Mouse (Mus musculus) CH12.LX (cell line): ENCODE results near the gene Tktl2. TPM values are rescaled to one million over a fixed set of nuclear protein-coding genes. Genes with fewer than 3 reads are reported as not detected.

ENCODE experiments used
- DNase-seq: peaks from one replicate; pipeline ENCODE4 v3.0.0-alpha.2; 2013; ENCODE audit errors: extremely low read depth
- H3K27ac ChIP-seq: 2 replicates; pipeline ENCODE4 v1.5.1; 2012; ENCODE audit warnings: low read depth, mild to moderate bottlenecking, control low read depth, moderate library complexity; ENCODE audit not compliant: insufficient read depth
- H3K27me3 ChIP-seq: replicated peaks from 2 replicates; pipeline ENCODE3; 2012; ENCODE audit warnings: inconsistent platforms
- H3K36me3 ChIP-seq, 2 experiments: replicated peaks in 1 of 2; 2 replicates each; pipeline versions ENCODE3 to v1.6.1; 2012; ENCODE audit warnings: inconsistent platforms in 1 of 2, low read length in 1 of 2, mild to moderate bottlenecking in 1 of 2, mixed read lengths in 1 of 2, moderate library complexity in 1 of 2; ENCODE audit not compliant: control insufficient read depth in 1 of 2, insufficient read depth in 1 of 2
- H3K4me1 ChIP-seq, 2 experiments: 2 replicates each; pipeline ENCODE4 v1.6.1; 2012; ENCODE audit warnings: inconsistent platforms in 1 of 2, moderate library complexity in 1 of 2; ENCODE audit not compliant: insufficient read depth in 2 of 2, control insufficient read depth in 1 of 2
- H3K4me2 ChIP-seq: 2 replicates; pipeline ENCODE4 v1.6.1; 2012; ENCODE audit warnings: low read depth, mild to moderate bottlenecking, control low read depth; ENCODE audit not compliant: poor library complexity, insufficient read depth, severe bottlenecking
- H3K4me3 ChIP-seq, 3 experiments: fragments of 150-350 bp in 1 of 3; sonication (generic) in 1 of 3; replicated peaks in 1 of 3; 2 replicates each; pipeline versions ENCODE3 to v1.5.1; 2011 to 2012; ENCODE audit warnings: low read depth in 2 of 3, low read length in 2 of 3, mild to moderate bottlenecking in 2 of 3, moderate library complexity in 2 of 3, control low read depth in 1 of 3, improper control_type of control experiment in 1 of 3, inconsistent platforms in 1 of 3, mixed read lengths in 1 of 3; ENCODE audit not compliant: poor library complexity in 1 of 3
- H3K79me2 ChIP-seq: replicated peaks from 2 replicates; pipeline ENCODE4 v1.6.1; 2012; ENCODE audit warnings: mild to moderate bottlenecking, moderate library complexity; ENCODE audit not compliant: control insufficient read depth, poor library complexity, insufficient read depth, severe bottlenecking; ENCODE audit errors: extremely low read depth
- H3K9ac ChIP-seq: 2 replicates; pipeline ENCODE4 v1.6.1; 2012; ENCODE audit warnings: low read depth, mild to moderate bottlenecking, control low read depth, moderate library complexity; ENCODE audit not compliant: insufficient read depth
- H3K9me3 ChIP-seq: replicated peaks from 2 replicates; pipeline ENCODE3; 2012; ENCODE audit warnings: low read length, inconsistent platforms, mixed read lengths
- BHLHE40 ChIP-seq: IDR thresholded peaks from 2 replicates; pipeline ENCODE4 v1.6.1; 2011; ENCODE audit warnings: mild to moderate bottlenecking, low read depth, low read length, improper control_type of control experiment
- CHD1 ChIP-seq: IDR thresholded peaks from 2 replicates; pipeline ENCODE4 v1.6.1; 2012; ENCODE audit warnings: low read depth, low read length, improper control_type of control experiment, inconsistent platforms
- CHD2 ChIP-seq: IDR thresholded peaks from 2 replicates; pipeline ENCODE4 v1.6.1; 2011; ENCODE audit warnings: low read length, improper control_type of control experiment
- E2F4 ChIP-seq: IDR thresholded peaks from 2 replicates; pipeline ENCODE4 v1.6.1; 2011; ENCODE audit warnings: low read depth, low read length, improper control_type of control experiment; ENCODE audit not compliant: insufficient replicate concordance
- ELF1 ChIP-seq: IDR thresholded peaks from 2 replicates; pipeline ENCODE4 v1.6.1; 2014; ENCODE audit warnings: low read depth, mild to moderate bottlenecking, inconsistent platforms, low read length, improper control_type of control experiment
- ETS1 ChIP-seq: conservative IDR thresholded peaks from 2 replicates; pipeline ENCODE4 v1.6.1; 2012; ENCODE audit warnings: low read depth, mild to moderate bottlenecking, inconsistent platforms, low read length, improper control_type of control experiment, moderate library complexity
- GABPA ChIP-seq: IDR thresholded peaks from 2 replicates; pipeline ENCODE4 v1.6.1; 2012; ENCODE audit warnings: low read depth, low read length, improper control_type of control experiment, inconsistent platforms; ENCODE audit not compliant: insufficient replicate concordance
- HCFC1 ChIP-seq: IDR thresholded peaks from 2 replicates; pipeline ENCODE4 v1.6.1; 2012; ENCODE audit warnings: low read depth, mild to moderate bottlenecking, inconsistent platforms, low read length, improper control_type of control experiment
- IRF4 ChIP-seq: IDR thresholded peaks from 2 replicates; pipeline ENCODE4 v1.6.1; 2014; ENCODE audit warnings: low read depth, mild to moderate bottlenecking, inconsistent platforms, low read length, improper control_type of control experiment
- JUND ChIP-seq: conservative IDR thresholded peaks from 2 replicates; pipeline ENCODE4 v1.6.1; 2011; ENCODE audit warnings: low read depth, low read length, improper control_type of control experiment
- KAT2A ChIP-seq: IDR thresholded peaks from 2 replicates; pipeline ENCODE4 v1.6.1; 2012; ENCODE audit warnings: low read length, improper control_type of control experiment, inconsistent platforms; ENCODE audit not compliant: insufficient replicate concordance
- MAFK ChIP-seq: IDR thresholded peaks from 2 replicates; pipeline ENCODE4 v1.6.1; 2011; ENCODE audit warnings: low read length, improper control_type of control experiment; ENCODE audit not compliant: insufficient replicate concordance
- MAX ChIP-seq: IDR thresholded peaks from 2 replicates; pipeline ENCODE4 v1.6.1; 2011; ENCODE audit warnings: low read length, improper control_type of control experiment
- MAZ ChIP-seq: IDR thresholded peaks from 2 replicates; pipeline ENCODE4 v1.6.1; 2012; ENCODE audit warnings: low read depth, mild to moderate bottlenecking, inconsistent platforms, low read length, improper control_type of control experiment, moderate library complexity
- MEF2A ChIP-seq: IDR thresholded peaks from 2 replicates; pipeline ENCODE4 v1.6.1; 2014; ENCODE audit warnings: low read depth, mild to moderate bottlenecking, inconsistent platforms, low read length, improper control_type of control experiment, borderline replicate concordance
- MXI1 ChIP-seq: IDR thresholded peaks from 2 replicates; pipeline ENCODE4 v1.6.1; 2011; ENCODE audit warnings: mild to moderate bottlenecking, low read depth, low read length, improper control_type of control experiment
- MYC ChIP-seq: IDR thresholded peaks from 2 replicates; pipeline ENCODE4 v1.6.1; 2011; ENCODE audit warnings: low read depth, mild to moderate bottlenecking, improper control_type of control experiment, low read length
- NELFE ChIP-seq: IDR thresholded peaks from 2 replicates; pipeline ENCODE4 v1.6.1; 2011; ENCODE audit warnings: low read depth, low read length, improper control_type of control experiment
- NRF1 ChIP-seq: IDR thresholded peaks from 2 replicates; pipeline ENCODE4 v1.6.1; 2014; ENCODE audit warnings: low read depth, mild to moderate bottlenecking, inconsistent platforms, low read length, improper control_type of control experiment, moderate library complexity
- PAX5 ChIP-seq: IDR thresholded peaks from 2 replicates; pipeline ENCODE4 v1.6.1; 2012; ENCODE audit warnings: low read length, inconsistent platforms, mixed read lengths
- POLR2A ChIP-seq: IDR thresholded peaks from 2 replicates; pipeline ENCODE4 v1.6.1; 2011; ENCODE audit warnings: low read depth, mild to moderate bottlenecking, improper control_type of control experiment, low read length
- POLR2AphosphoS2 ChIP-seq: IDR thresholded peaks from 2 replicates; pipeline ENCODE4 v1.6.1; 2011; ENCODE audit warnings: low read depth, low read length, improper control_type of control experiment
- RCOR1 ChIP-seq: conservative IDR thresholded peaks from 2 replicates; pipeline ENCODE4 v1.6.1; 2012; ENCODE audit warnings: low read depth, mild to moderate bottlenecking, inconsistent platforms, low read length, improper control_type of control experiment
- SIN3A ChIP-seq: IDR thresholded peaks from 2 replicates; pipeline ENCODE4 v1.6.1; 2012; ENCODE audit warnings: low read length, improper control_type of control experiment, inconsistent platforms
- SMC3 ChIP-seq: IDR thresholded peaks from 2 replicates; pipeline ENCODE4 v1.6.1; 2011; ENCODE audit warnings: low read depth, low read length, improper control_type of control experiment
- TBP ChIP-seq: conservative IDR thresholded peaks from 2 replicates; pipeline ENCODE4 v1.6.1; 2011; ENCODE audit warnings: low read depth, low read length, improper control_type of control experiment
- TCF12 ChIP-seq: IDR thresholded peaks from 2 replicates; pipeline ENCODE4 v1.6.1; 2014; ENCODE audit warnings: low read depth, mild to moderate bottlenecking, inconsistent platforms, low read length, improper control_type of control experiment
- UBTF ChIP-seq: IDR thresholded peaks from 2 replicates; pipeline ENCODE4 v1.6.1; 2012; ENCODE audit warnings: low read depth, mild to moderate bottlenecking, inconsistent platforms, low read length, improper control_type of control experiment, moderate library complexity
- USF1 ChIP-seq: IDR thresholded peaks from 2 replicates; pipeline ENCODE4 v1.6.1; 2014; ENCODE audit warnings: low read depth, mild to moderate bottlenecking, inconsistent platforms, low read length, improper control_type of control experiment
- USF2 ChIP-seq: conservative IDR thresholded peaks from 2 replicates; pipeline ENCODE4 v1.6.1; 2011; ENCODE audit warnings: low read depth, low read length, improper control_type of control experiment
- ZMIZ1 ChIP-seq: IDR thresholded peaks from 2 replicates; pipeline ENCODE4 v1.6.1; 2012; ENCODE audit warnings: low read depth, mild to moderate bottlenecking, inconsistent platforms, low read length, improper control_type of control experiment
- ZNF384 ChIP-seq: IDR thresholded peaks from 2 replicates; pipeline ENCODE4 v1.6.1; 2012; ENCODE audit warnings: low read depth, low read length, improper control_type of control experiment, inconsistent platforms
- dilution Hi-C: fragments of 300-500 bp; cut with MboI; formaldehyde crosslinking; loops from 2 replicates; pipeline ENCODE4 v1.14.3; 2020; ENCODE audit warnings: low sequenced_read_pairs; ENCODE audit not compliant: extremely low pct_unique_long_range_greater_than_20kb, extremely low pct_ligation_motif_present
- in situ Hi-C: fragments of 300-500 bp; cut with MboI; formaldehyde crosslinking; loops from 3 replicates; pipeline ENCODE4 v1.14.3; 2019; ENCODE audit warnings: low sequenced_read_pairs, low pct_ligation_motif_present, low pct_unique_long_range_greater_than_20kb, mixed read lengths
- polyA plus RNA-seq: library from polyadenylated mRNA; unstranded; fragments of >175 nt; gene quantifications from 2 replicates; pipeline ENCODE4 v1.2.1, GENCODE M21; 2012; ENCODE audit warnings: low read depth; ENCODE audit not compliant: insufficient read length
- total RNA-seq, 2 experiments: library from RNA; depleted of rRNA; stranded (reverse); fragments of 300-350 nt in 1 of 2; fragments of >200 nt in 1 of 2; gene quantifications; 2 replicates each; pipeline ENCODE4 v1.2.3; 2012 to 2014

Gene Tktl2
- total and polyA plus RNA-seq, 3 experiments = not detected

- Histone ChIP-seq H3K4me2 (peak within 1 kb of the TSS; percentile 86), H3K27ac (no peak within 1 kb of the TSS), H3K9ac (peak within 1 kb of the TSS; percentile 92), H3K36me3 (peaks cover 18 to 28% of the 10 kb centered on the region in 2 experiments), H3K9me3 (no peaks in the 10 kb centered on the region), H3K27me3 (no peaks in the 10 kb centered on the region)
- peak; percentile 88 for DNase-seq
- dilution Hi-C loops = no loop called here
- in situ Hi-C loops = no loop called here
- TF ChIP-seq ETS1 = 0 out of 2 replicates have a peak, but pooled peaks have one; percentile 10
- peak; percentile 94; the same call in 1 of the 2 replicates for TF ChIP-seq KAT2A
- peak; percentile 99 for TF ChIP-seq MAX
- peak; percentile 65; the same call in 1 of the 2 replicates for TF ChIP-seq IRF4
- TF ChIP-seq CHD2 = peak; percentile 54; the same call in 1 of the 2 replicates
- peak; percentile 46 for TF ChIP-seq ZNF384
- TF ChIP-seq BHLHE40 = peak; percentile 57
- TF ChIP-seq ZMIZ1 = peak; percentile 77; the same call in 1 of the 2 replicates
- peak; percentile 99 for TF ChIP-seq MYC
- peak; percentile 84 for TF ChIP-seq NELFE
- TF ChIP-seq TCF12 = peak; percentile 95
- TF ChIP-seq SIN3A = peak; percentile 100
- no peak for TF ChIP-seq PAX5
- no peak for TF ChIP-seq USF2
- TF ChIP-seq MXI1 = peak; percentile 100
- no peak; the same call in 1 of the 2 replicates for TF ChIP-seq CHD1
- 0 out of 2 replicates have a peak, but pooled peaks have one; percentile 66 for TF ChIP-seq UBTF
- peak; percentile 79 for TF ChIP-seq ELF1
- peak; percentile 80 for TF ChIP-seq POLR2A
- TF ChIP-seq HCFC1 = peak; percentile 97
- TF ChIP-seq E2F4 = peak; percentile 80; the same call in 1 of the 2 replicates
- no peak for TF ChIP-seq JUND
- TF ChIP-seq MEF2A = peak; percentile 66; the same call in 1 of the 2 replicates
- TF ChIP-seq MAZ = peak; percentile 45; the same call in 1 of the 2 replicates
- peak; percentile 56; the same call in 1 of the 2 replicates for TF ChIP-seq POLR2AphosphoS2
- TF ChIP-seq NRF1 = peak; percentile 53
- no peak for TF ChIP-seq RCOR1
- TF ChIP-seq USF1 = peak; percentile 54
- peak; percentile 90 for TF ChIP-seq TBP
- TF ChIP-seq MAFK = no peak
- TF ChIP-seq SMC3 = no peak
- peak; percentile 52; the same call in 1 of the 2 replicates for TF ChIP-seq GABPA
- TF ChIP-seq, all 38 proteins: peak for 25
- peaks cover 0 to 21% of the 10 kb centered on the region in 2 experiments; a peak in 2 of 4 replicates for H3K4me1 ChIP-seq
- peak within 1 kb of the TSS; percentile 65 to 93 (median 82) for H3K4me3 ChIP-seq
- peaks cover 31% of the 10 kb centered on the region for H3K79me2 ChIP-seq
Observed at GRCm38 (mm10) chr8:66486084-66486763, 25.3 kb upstream of the Tktl2 start, which contains the start of gene Tma16. Gene Tma16 (minus strand): TSS chr8:66486530.
